Mouse (Mus musculus) left cerebral cortex, adult 2 months (tissue): ENCODE data around the gene Sptbn1. TPM values are rescaled to one million over a fixed set of nuclear protein-coding genes. Genes with fewer than 3 reads are reported as not detected.

Source experiments
- DNase-seq, 2 experiments: peaks; one replicate each; pipeline ENCODE4 v3.0.0; 2021 to 2022; ENCODE audit warnings: low spot score in 2 of 2, mixed read lengths in 1 of 2; ENCODE audit errors: extremely low spot score in 1 of 2
- H3K27ac ChIP-seq: fragments of 200-600 bp; 2 replicates; pipeline ENCODE4 v1.8.1; 2022
- H3K4me3 ChIP-seq: fragments of 200-600 bp; 2 replicates; pipeline ENCODE4 v1.8.1; 2022
- CTCF ChIP-seq: fragments of 200-600 bp; IDR thresholded peaks from 2 replicates; pipeline ENCODE4 v1.8.1; 2022; ENCODE audit warnings: antibody characterized with exemption, mild to moderate bottlenecking, moderate library complexity
- intact Hi-C: fragments of 180-260 bp; cut with DNase I; formaldehyde crosslinking; loops from one replicate; pipeline ENCODE4 v1.15.1; 2025
- total RNA-seq, 2 experiments: library from RNA; stranded (reverse); gene quantifications; 2 replicates each; pipeline ENCODE4 v1.2.3; 2021

Gene Sptbn1
- total RNA-seq, 2 experiments from 2014 or later = 601 to 602 TPM

GRCm38 (mm10) chr11:30251294-30251904 is 16.6 kb downstream of the Sptbn1 start:
- no peak overlapping the region for H3K27ac ChIP-seq
- intact Hi-C loops = no loop called here
- H3K4me3 ChIP-seq = no peak overlapping the region
- no peak for TF ChIP-seq CTCF
- DNase-seq = no peak

GRCm38 (mm10) chr11:30249452-30250016 is 18.4 kb downstream of the Sptbn1 start:
- peak; percentile 11; the same call in 1 of the 2 replicates for TF ChIP-seq CTCF
- no peak overlapping the region for H3K27ac ChIP-seq
- DNase-seq = no peak
- H3K4me3 ChIP-seq = no peak overlapping the region
- intact Hi-C loops = no loop called here

- no peak for TF ChIP-seq CTCF
- intact Hi-C loops = no loop called here
- DNase-seq = no peak
- no peak overlapping the region for H3K27ac ChIP-seq
- H3K4me3 ChIP-seq = no peak overlapping the region
These were observed 20.9 kb downstream of the Sptbn1 start for GRCm38 (mm10) chr11:30247106-30247505.

DNA sequence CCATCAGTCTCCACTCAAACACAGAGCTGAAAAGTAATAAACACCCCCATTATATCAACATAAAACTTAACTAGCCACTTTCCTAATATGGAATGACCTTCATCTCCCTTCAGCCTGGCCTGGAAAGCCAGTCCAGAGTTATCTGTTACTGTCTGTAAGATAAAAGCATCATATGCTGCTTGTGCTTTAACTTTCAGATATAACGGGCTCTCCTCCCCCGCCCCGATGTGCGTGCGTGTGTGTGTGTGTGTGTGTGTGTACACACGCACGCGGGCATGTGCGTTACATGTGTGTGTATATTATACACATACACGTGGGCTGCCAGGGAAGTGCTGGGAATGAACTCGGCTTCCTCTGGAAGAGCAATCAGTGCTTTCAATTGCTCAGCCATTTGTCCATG is 21.8 kb downstream of the Sptbn1 start:
- TF ChIP-seq CTCF = no peak
- Histone ChIP-seq H3K4me3 (no peak overlapping the region), H3K27ac (no peak overlapping the region)
- DNase-seq = no peak
- intact Hi-C loops = no loop called here

DNA sequence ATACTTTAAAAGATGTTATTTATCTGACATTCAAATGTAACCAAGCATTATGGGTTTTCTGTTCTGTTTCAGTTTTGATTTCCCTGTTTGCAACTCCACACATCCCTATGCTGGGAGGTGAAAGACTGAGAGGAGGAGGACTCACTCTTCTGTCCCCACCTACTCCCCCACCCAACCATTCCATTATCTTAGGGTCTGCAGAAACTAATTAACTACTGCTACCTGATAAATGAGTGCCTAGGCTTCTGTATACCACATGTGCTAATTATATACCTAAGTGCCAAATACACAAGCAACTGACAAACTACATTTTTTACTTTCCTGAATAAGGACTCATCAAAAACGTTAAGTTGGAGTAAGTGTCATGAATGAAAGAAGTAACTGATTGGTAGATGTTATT is 23.8 kb downstream of the Sptbn1 start:
- H3K4me3 ChIP-seq = no peak overlapping the region
- no peak overlapping the region for H3K27ac ChIP-seq
- intact Hi-C loops = no loop called here
- DNase-seq = no peak
- no peak for TF ChIP-seq CTCF

GRCm38 (mm10) chr11:30243591-30243990 is 24.4 kb downstream of the Sptbn1 start:
- Histone ChIP-seq H3K4me3 (no peak overlapping the region), H3K27ac (no peak overlapping the region)
- intact Hi-C loops = no loop called here
- DNase-seq = peak; percentile 32 to 36
- no peak for TF ChIP-seq CTCF

DNA sequence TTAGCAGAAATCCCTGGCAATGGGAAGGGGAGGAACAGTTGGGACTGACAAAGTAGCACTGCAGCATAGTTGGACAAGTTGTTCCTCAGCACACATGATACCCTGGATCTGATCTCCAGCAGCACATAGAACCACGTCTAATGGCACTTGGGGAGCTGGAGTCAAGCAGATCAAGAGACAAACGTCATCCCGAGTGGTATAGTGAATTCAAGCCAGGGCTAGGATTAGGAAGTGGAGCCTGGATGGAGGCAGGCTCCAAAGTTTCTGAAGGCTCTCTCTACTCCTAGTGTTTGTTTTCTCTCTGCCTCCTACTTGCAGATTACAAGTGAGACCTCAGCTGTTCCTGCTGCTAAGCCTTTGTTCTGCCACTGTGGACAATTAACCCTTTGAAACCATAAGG is 27.1 kb downstream of the Sptbn1 start:
- no peak overlapping the region for H3K4me3 ChIP-seq
- no peak overlapping the region for H3K27ac ChIP-seq
- no peak for TF ChIP-seq CTCF
- intact Hi-C loops = no loop called here
- DNase-seq = no peak

DNA sequence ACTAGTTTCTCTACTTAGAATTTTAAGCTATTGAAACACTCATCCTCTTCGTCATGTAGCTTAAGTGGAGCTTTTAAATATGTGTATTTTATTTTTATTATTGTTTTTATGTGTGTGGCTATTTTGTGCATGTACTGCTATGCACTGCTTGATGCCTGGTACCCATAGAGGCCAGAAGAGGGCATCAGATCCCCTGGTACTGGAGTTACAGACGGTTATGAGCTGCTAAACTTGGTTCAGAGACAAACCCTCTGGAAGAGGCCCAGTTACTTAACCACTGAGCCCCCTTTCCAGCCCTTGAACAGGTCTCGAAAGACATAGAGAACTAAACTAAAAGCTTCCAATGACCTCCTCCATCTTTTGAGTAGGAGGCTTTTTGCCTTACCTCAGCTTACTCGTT is 30.0 kb downstream of the Sptbn1 start:
- intact Hi-C loops = loop anchor here (5.0 kb wide), 1 partner anchor 419 kb away; no protein-coding TSS in a partner anchor
- no peak for DNase-seq

GRCm38 (mm10) chr11:30236681-30237242 is 31.2 kb downstream of the Sptbn1 start:
- intact Hi-C loops = loop anchor here (5.0 kb wide), 1 partner anchor 421 kb away; no protein-coding TSS in a partner anchor
- DNase-seq = no peak
- no peak overlapping the region for H3K27ac ChIP-seq
- no peak for TF ChIP-seq CTCF
- no peak overlapping the region for H3K4me3 ChIP-seq

More for the DNA sequence above, 30.0 kb downstream of the Sptbn1 start:
- peak; percentile 59 for TF ChIP-seq CTCF
- Histone ChIP-seq H3K4me3 (no peak overlapping the region), H3K27ac (no peak overlapping the region)

GRCm38 (mm10) chr11:30235666-30236065 is 32.3 kb downstream of the Sptbn1 start:
- Histone ChIP-seq H3K27ac (no peak overlapping the region), H3K4me3 (no peak overlapping the region)
- intact Hi-C loops = loop anchor here (5.0 kb wide), 1 partner anchor 422 kb away; no protein-coding TSS in a partner anchor
- no peak for DNase-seq
- no peak for TF ChIP-seq CTCF

DNA sequence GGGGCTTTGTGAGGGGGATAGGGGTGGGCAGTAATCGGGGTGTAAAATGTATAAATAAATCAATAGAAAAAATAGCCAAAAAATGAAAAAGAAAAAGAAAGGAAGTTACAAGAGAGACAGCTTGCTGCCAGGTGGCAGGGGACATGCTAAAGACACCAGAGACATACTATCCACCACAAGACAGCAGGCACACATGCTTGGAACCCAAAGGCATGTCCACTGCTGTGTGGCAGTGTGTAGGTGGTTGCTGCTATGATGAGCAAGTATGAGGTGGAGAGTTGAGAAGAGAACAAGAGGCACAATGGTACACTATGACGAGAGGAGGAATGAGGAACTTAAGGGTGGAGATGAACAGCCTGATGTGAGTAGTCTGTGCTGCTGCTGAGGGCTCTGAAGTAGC is 32.8 kb downstream of the Sptbn1 start:
- no peak overlapping the region for H3K27ac ChIP-seq
- no peak overlapping the region for H3K4me3 ChIP-seq
- DNase-seq = no peak
- intact Hi-C loops = loop anchor here (5.0 kb wide), 1 partner anchor 422 kb away; no protein-coding TSS in a partner anchor
- TF ChIP-seq CTCF = no peak

- no peak for TF ChIP-seq CTCF
- intact Hi-C loops = no loop called here
- no peak for DNase-seq
These were observed 34.0 kb downstream of the Sptbn1 start for GRCm38 (mm10) chr11:30233946-30234345.

More at GRCm38 (mm10) chr11:30233946-30234345, 34.0 kb downstream of the Sptbn1 start:
- H3K4me3 ChIP-seq = no peak overlapping the region
- no peak overlapping the region for H3K27ac ChIP-seq
